Mouse (Mus musculus) frontal cortex, adult 2 months (tissue): Measurements from ENCODE around the gene Ppp1r21. TPM values are rescaled to one million over a fixed set of nuclear protein-coding genes. Genes with fewer than 3 reads are reported as not detected.

ENCODE experiments used
- DNase-seq, 2 experiments: peaks; one replicate each; pipeline ENCODE4 v3.0.0; 2022; ENCODE audit warnings: low spot score in 1 of 2; ENCODE audit errors: extremely low spot score in 1 of 2
- polyA plus RNA-seq: library from polyadenylated mRNA; depleted of rRNA; stranded (reverse); fragments of >200 nt; gene quantifications from 2 replicates; pipeline ENCODE4 v1.2.3, GENCODE M21; 2012

Ppp1r21 gene
- polyA plus RNA-seq, 1 experiment: 79.6 TPM

GRCm38 (mm10) chr17:88606056-88606455, 76.1 kb downstream of the Ppp1r21 start:
- no peak for DNase-seq

GRCm38 (mm10) chr17:88609361-88609760, 79.4 kb downstream of the Ppp1r21 start:
- no peak for DNase-seq

GRCm38 (mm10) chr17:88611057-88611456, 81.1 kb downstream of the Ppp1r21 start:
- no peak for DNase-seq

GRCm38 (mm10) chr17:88613172-88613571, 83.3 kb downstream of the Ppp1r21 start:
- DNase-seq: no peak

- no peak for DNase-seq
Observed at GRCm38 (mm10) chr17:88613721-88614120, 83.8 kb downstream of the Ppp1r21 start.

- DNase-seq: no peak
Observed at GRCm38 (mm10) chr17:88614234-88614633, 84.3 kb downstream of the Ppp1r21 start.

GRCm38 (mm10) chr17:88614733-88615132, 84.8 kb downstream of the Ppp1r21 start:
- DNase-seq: no peak

GRCm38 (mm10) chr17:88615492-88616155, 85.7 kb downstream of the Ppp1r21 start:
- DNase-seq: no peak

GRCm38 (mm10) chr17:88620935-88621334, 91.0 kb downstream of the Ppp1r21 start:
- DNase-seq: no peak

GRCm38 (mm10) chr17:88621374-88621773, 91.5 kb downstream of the Ppp1r21 start:
- no peak for DNase-seq

- DNase-seq: no peak
Observed at GRCm38 (mm10) chr17:88622711-88623110, 92.8 kb downstream of the Ppp1r21 start.

GRCm38 (mm10) chr17:88624386-88624785, 94.5 kb downstream of the Ppp1r21 start:
- no peak for DNase-seq

GRCm38 (mm10) chr17:88625350-88625749, 95.4 kb downstream of the Ppp1r21 start:
- no peak for DNase-seq

GRCm38 (mm10) chr17:88625931-88626330, 96.0 kb downstream of the Ppp1r21 start:
- DNase-seq: no peak

- DNase-seq: no peak
Observed at GRCm38 (mm10) chr17:88626347-88626811, 96.5 kb downstream of the Ppp1r21 start.

- no peak for DNase-seq
Observed at GRCm38 (mm10) chr17:88627150-88627549, 97.2 kb downstream of the Ppp1r21 start.

- peak in 1 of 2 experiments; percentile 49 for DNase-seq
Observed at GRCm38 (mm10) chr17:88628676-88629380, 98.9 kb downstream of the Ppp1r21 start.

- DNase-seq: no peak
Observed at GRCm38 (mm10) chr17:88629381-88629759, 99.5 kb downstream of the Ppp1r21 start.

- DNase-seq: no peak
Observed at GRCm38 (mm10) chr17:88629931-88630553, 100.1 kb downstream of the Ppp1r21 start.

- DNase-seq: no peak
Observed at GRCm38 (mm10) chr17:88630554-88630948, 100.6 kb downstream of the Ppp1r21 start.

- DNase-seq: no peak
Observed at GRCm38 (mm10) chr17:88632631-88633030, 102.7 kb downstream of the Ppp1r21 start.

- no peak for DNase-seq
Observed at GRCm38 (mm10) chr17:88636076-88636475, 106.2 kb downstream of the Ppp1r21 start.
